Mouse (Mus musculus): ENCODE results near the gene Ifih1. TPM values are rescaled to one million over a fixed set of nuclear protein-coding genes. Genes with fewer than 3 reads are reported as not detected.

Gene Ifih1
- polyA plus RNA-seq (2012; rRNA removed): 1.9 and 2.8 TPM in 2 replicates

GRCm38 (mm10) chr2:62646014-62646645 is at the start of gene Ifih1:
Gene Ifih1, minus strand, starts transcription at chr2:62646255.

GRCm38 (mm10) chr2:62664135-62664670 is 18.1 kb upstream of the Ifih1 start, which contains the start of gene Gca:
Gene Gca, plus strand, starts transcription at chr2:62664285.

GRCm38 (mm10) chr2:62573753-62574159 is 72.3 kb downstream of the Ifih1 start, which contains the start of gene Fap:
Gene Fap, minus strand, starts transcription at chr2:62574075.

Other genes starting within 250 kb of the Ifih1 start
- 2.4 and 2.6 TPM in 2 replicates for gene Dpp4, start 234.0 kb downstream of the Ifih1 start, polyA plus RNA-seq (2012; rRNA removed)
- gene Gcg, start 162.6 kb downstream of the Ifih1 start, polyA plus RNA-seq (2012; rRNA removed): 0.03 TPM in 1 of 2 replicates, not detected in the other
- gene Fap, start 72.2 kb downstream of the Ifih1 start, polyA plus RNA-seq (2012; rRNA removed): 0.16 and 0.53 TPM in 2 replicates
- 2.1 and 3.6 TPM in 2 replicates for gene Gca, start 18.0 kb upstream of the Ifih1 start, polyA plus RNA-seq (2012; rRNA removed)

All from liver, embryonic 14 days (tissue).